Comparison of ENCODE assay signal across 23 mouse cellular contexts in the genomic region with DNA sequence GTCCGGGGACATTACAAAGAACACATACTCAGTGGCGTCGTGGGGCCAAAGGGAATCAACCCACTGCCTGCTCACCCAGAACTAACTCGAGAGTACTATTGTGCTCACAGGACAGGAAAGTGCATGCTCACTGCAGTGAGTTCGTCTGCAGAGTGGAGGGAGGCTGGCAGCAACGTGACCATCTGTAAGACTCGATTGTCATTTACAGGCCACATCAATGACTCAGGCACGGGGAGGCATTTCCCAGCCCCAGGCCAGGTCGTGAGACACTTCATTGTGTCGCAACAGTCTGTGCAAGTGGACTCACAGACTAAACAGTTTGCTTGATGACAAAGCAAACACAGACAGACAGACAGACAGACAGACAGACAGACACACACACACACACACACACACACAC.
DNase-seq lines count a peak whose midpoint lies in the region; ATAC-seq and TF ChIP-seq lines count a peak whose summit lies in the region.
"Had no signal": no experiment of that assay in that cellular context is flagged by ENCODE, and none has a peak within 500 bp of the region (broad histone marks: within the 10 kb centered on the region; RNA-seq: fewer than 3 reads in every experiment).

No protein-coding gene starts in this region.

- peak; percentile 44 for DNase-seq in intestine, embryonic 14.5 days (ENCODE audit: low spot score)
- no peak for DNase-seq in midbrain, embryonic 10.5 days (ENCODE audit: low spot score)
- peak; percentile 27 for DNase-seq in adrenal gland, postnatal 10 days
- no peak for DNase-seq in urinary bladder, postnatal 36 days (ENCODE audit: low spot score in 2 of 2)
- DNase-seq: cerebellum, postnatal 10 days; gastrocnemius, adult 2 months; heart, adult 18-20 months; kidney, adult 9 months; kidney, postnatal 4 days; lung, postnatal 10 days; thymus, postnatal 4 days had no signal

- H3K36me3 ChIP-seq in intestine, embryonic 14.5 days (ENCODE audit: control insufficient read depth, insufficient read depth, low read length), result no peaks in the 10 kb centered on the region
- no peaks in the 10 kb centered on the region for H3K36me3 ChIP-seq in intestine, postnatal 0 days (ENCODE audit: control insufficient read depth, insufficient read depth)
- H3K36me3 ChIP-seq in midbrain, embryonic 10.5 days, result no peaks in the 10 kb centered on the region
- no peaks in the 10 kb centered on the region for H3K36me3 ChIP-seq in midbrain, embryonic 16.5 days (ENCODE audit: control insufficient read depth, insufficient read depth, low read length)
- H3K36me3 ChIP-seq: embryonic facial prominence, embryonic 10.5 days; G1E; heart, embryonic 15.5 days; hindbrain, embryonic 10.5 days; limb, embryonic 15.5 days; midbrain, embryonic 12.5 days had no signal

- no peak overlapping the region for H3K4me2 ChIP-seq in intestine, embryonic 14.5 days (ENCODE audit: low read length)
- H3K4me2 ChIP-seq in intestine, postnatal 0 days (replicated peaks; ENCODE audit: low read depth), result no peak overlapping the region
- H3K4me2 ChIP-seq in midbrain, embryonic 16.5 days (ENCODE audit: low read length), result no peak overlapping the region
- H3K4me2 ChIP-seq: heart, embryonic 15.5 days; limb, embryonic 15.5 days; midbrain, embryonic 12.5 days had no signal

- H3K9ac ChIP-seq in intestine, embryonic 14.5 days (ENCODE audit: low read length), result no peak overlapping the region
- no peak overlapping the region for H3K9ac ChIP-seq in intestine, postnatal 0 days (ENCODE audit: low read depth, low read length)
- no peak overlapping the region for H3K9ac ChIP-seq in midbrain, embryonic 16.5 days (ENCODE audit: low read depth, low read length)
- H3K9ac ChIP-seq: heart, embryonic 15.5 days; limb, embryonic 15.5 days; midbrain, embryonic 12.5 days had no signal

- 51% methylated on average over 10 of the region's 10 CpGs for WGBS in intestine, embryonic 14.5 days
- 41% methylated on average over 10 of the region's 10 CpGs for WGBS in intestine, postnatal 0 days
- WGBS in midbrain, embryonic 10.5 days, result 61% methylated on average over 10 of the region's 10 CpGs
- WGBS in midbrain, embryonic 16.5 days, result 46% methylated on average over 10 of the region's 10 CpGs

- no peak overlapping the region for H3K27ac ChIP-seq in intestine, embryonic 14.5 days (ENCODE audit: low read depth)
- H3K27ac ChIP-seq in intestine, postnatal 0 days (ENCODE audit: low read depth, low read length), result no peak overlapping the region
- H3K27ac ChIP-seq in midbrain, embryonic 10.5 days (replicated peaks), result 0 out of 2 replicates have a peak overlapping the region, but pooled peaks have one; percentile 20
- no peak overlapping the region for H3K27ac ChIP-seq in midbrain, embryonic 16.5 days (ENCODE audit: low read length)
- H3K27ac ChIP-seq: embryonic facial prominence, embryonic 10.5 days; gastrocnemius, adult 2 months; heart, embryonic 15.5 days; limb, embryonic 15.5 days; midbrain, embryonic 12.5 days had no signal

- ATAC-seq in intestine, embryonic 14.5 days (replicated peaks; ENCODE audit: low FRiP score, low TSS enrichment, low read depth), result no peak
- no peak for ATAC-seq in intestine, postnatal 0 days
- no peak for ATAC-seq in midbrain, embryonic 16.5 days
- no peak for ATAC-seq in activated CD4-positive, CD25-positive, alpha-beta regulatory T cell, adult 4 months
- ATAC-seq: CD4-positive, CD25-positive, alpha-beta regulatory T cell, adult 4 months; forebrain, embryonic 16.5 days had no signal

- no peaks in the 10 kb centered on the region for H3K4me1 ChIP-seq in intestine, embryonic 14.5 days (replicated peaks; ENCODE audit: control insufficient read depth, insufficient read depth, low read length)
- no peaks in the 10 kb centered on the region for H3K4me1 ChIP-seq in intestine, postnatal 0 days (replicated peaks; ENCODE audit: control insufficient read depth, insufficient read depth, low read length)
- peaks cover 16% of the 10 kb centered on the region for H3K4me1 ChIP-seq in midbrain, embryonic 10.5 days
- no peaks in the 10 kb centered on the region for H3K4me1 ChIP-seq in midbrain, embryonic 16.5 days (ENCODE audit: control insufficient read depth, insufficient read depth, low read length)
- H3K4me1 ChIP-seq: heart, embryonic 15.5 days; limb, embryonic 15.5 days had no signal

- no peaks in the 10 kb centered on the region for H3K27me3 ChIP-seq in intestine, embryonic 14.5 days (replicated peaks; ENCODE audit: control insufficient read depth, insufficient read depth, low read length)
- H3K27me3 ChIP-seq in intestine, postnatal 0 days (replicated peaks; ENCODE audit: control insufficient read depth, insufficient read depth, low read length), result no peaks in the 10 kb centered on the region
- no peaks in the 10 kb centered on the region for H3K27me3 ChIP-seq in midbrain, embryonic 10.5 days (ENCODE audit: low read depth, poor library complexity, severe bottlenecking)
- H3K27me3 ChIP-seq in midbrain, embryonic 16.5 days (ENCODE audit: control insufficient read depth, insufficient read depth, low read depth, low read length), result no peaks in the 10 kb centered on the region
- H3K27me3 ChIP-seq: heart, embryonic 15.5 days; limb, embryonic 15.5 days; midbrain, embryonic 12.5 days had no signal

- no peaks in the 10 kb centered on the region for H3K9me3 ChIP-seq in intestine, embryonic 14.5 days (ENCODE audit: control insufficient read depth, low read length)
- H3K9me3 ChIP-seq in intestine, postnatal 0 days (ENCODE audit: control insufficient read depth), result no peaks in the 10 kb centered on the region
- H3K9me3 ChIP-seq in midbrain, embryonic 10.5 days (replicated peaks), result no peaks in the 10 kb centered on the region
- H3K9me3 ChIP-seq in midbrain, embryonic 16.5 days (replicated peaks; ENCODE audit: control insufficient read depth, low read length, poor library complexity, severe bottlenecking), result no peaks in the 10 kb centered on the region
- H3K9me3 ChIP-seq: embryonic facial prominence, embryonic 10.5 days; heart, embryonic 15.5 days; hindbrain, embryonic 10.5 days; limb, embryonic 15.5 days; midbrain, embryonic 12.5 days had no signal

- no peak overlapping the region for H3K4me3 ChIP-seq in intestine, embryonic 14.5 days (ENCODE audit: low read depth, low read length)
- H3K4me3 ChIP-seq in intestine, postnatal 0 days (ENCODE audit: low read depth, low read length), result no peak overlapping the region
- no peak overlapping the region for H3K4me3 ChIP-seq in midbrain, embryonic 10.5 days
- H3K4me3 ChIP-seq in midbrain, embryonic 16.5 days (ENCODE audit: low read depth, low read length), result no peak overlapping the region
- H3K4me3 ChIP-seq: embryonic facial prominence, embryonic 10.5 days; erythroblast, embryonic 14.5 days; gastrocnemius, adult 2 months; heart, embryonic 15.5 days; hindbrain, embryonic 10.5 days; limb, embryonic 15.5 days; midbrain, embryonic 12.5 days had no signal

- TF ChIP-seq CTCF in intestine, postnatal 0 days (IDR thresholded peaks at IDR 0.05; ENCODE audit: low read depth), result no peak

Comparison
In these comparisons a context has a peak if more than half of its experiments do, and no peak if none do; other contexts are left out.
1. DNase-seq: peak in intestine, embryonic 14.5 days (single experiment) and adrenal gland, postnatal 10 days (single experiment); none in midbrain, embryonic 10.5 days (single experiment) and urinary bladder, postnatal 36 days (0 of 2).